Mouse (Mus musculus) lung, postnatal 25 days (tissue): ENCODE measurements around the gene Apex1.
"Not testable (repeated sequence)": the region's sequence is repeated elsewhere in the genome, so short reads cannot be mapped to it uniquely, and the experiment has no call there.

ENCODE experiments used
- DNase-seq: peaks from one replicate; pipeline ENCODE4 v3.0.0; 2022; ENCODE audit warnings: low spot score

The Apex1 gene

DNA sequence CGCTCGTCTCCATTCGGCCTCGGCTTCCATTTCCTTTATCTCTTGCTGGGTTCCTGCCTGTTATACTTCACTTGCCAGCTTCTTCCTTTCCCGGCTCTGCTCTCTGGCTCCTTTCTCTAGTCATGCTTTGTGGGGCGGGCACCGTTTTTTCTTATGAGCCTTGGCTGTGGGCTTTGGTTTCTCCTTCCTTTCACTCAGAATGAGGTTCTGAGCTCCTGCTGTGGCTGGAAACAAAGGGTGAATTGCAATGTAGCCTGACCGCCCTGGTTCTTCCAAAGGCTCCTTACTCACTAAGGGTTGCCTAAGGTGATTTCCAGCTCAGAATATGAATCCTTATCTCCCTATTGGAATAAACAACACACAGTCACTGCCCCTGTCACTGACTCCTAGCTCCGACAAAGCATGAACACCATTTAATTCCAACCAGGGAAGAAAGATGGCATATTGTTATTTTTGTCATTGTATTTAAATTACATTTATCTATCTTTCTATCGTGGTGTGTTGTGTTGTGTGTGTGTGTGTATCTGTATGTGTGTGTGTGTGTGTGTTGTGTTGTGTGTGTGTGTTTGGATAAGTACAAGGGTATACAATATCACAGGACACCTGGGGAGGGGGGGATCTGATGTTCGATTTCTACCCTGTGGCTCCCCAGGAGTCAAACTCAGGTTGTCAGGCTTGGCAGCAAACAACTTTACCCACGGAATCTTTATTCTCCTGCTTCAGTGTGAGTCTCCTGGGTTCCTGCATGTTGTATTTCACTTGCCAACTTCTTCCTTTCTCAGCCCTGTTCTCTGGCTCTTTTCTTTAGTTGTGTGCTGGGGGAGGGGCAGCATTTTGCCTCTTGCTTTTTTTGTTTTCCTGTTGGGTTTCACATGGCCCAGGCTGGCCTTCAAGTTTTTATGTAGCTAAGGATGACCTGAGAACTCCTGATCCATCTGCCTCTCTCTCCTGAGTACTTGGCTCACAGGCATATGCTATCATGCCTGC, 45.1 kb downstream of the Apex1 start:
- no peak for DNase-seq

GRCm38 (mm10) chr14:50970822-50971221, 46.1 kb downstream of the Apex1 start:
- DNase-seq = no peak

DNA sequence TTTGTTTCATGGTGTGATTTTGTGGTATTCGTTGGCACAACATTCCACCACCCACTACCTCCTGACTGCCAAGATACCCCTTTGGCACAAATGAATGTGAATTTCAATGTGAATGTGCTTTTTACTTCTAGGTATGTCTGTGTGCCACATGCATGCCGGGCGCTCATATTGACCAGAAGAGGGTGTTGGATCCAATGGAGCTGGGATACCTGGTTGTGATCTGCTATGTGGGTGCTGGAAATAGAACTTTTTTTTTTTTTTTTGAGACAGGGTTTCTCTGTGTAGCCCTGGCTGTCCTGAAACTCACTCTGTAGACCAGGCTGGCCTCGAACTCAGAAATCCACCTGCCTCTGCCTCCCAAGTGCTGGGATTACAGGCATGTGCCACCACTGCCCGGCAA, 48.3 kb downstream of the Apex1 start:
- DNase-seq = not testable (repeated sequence)

DNA sequence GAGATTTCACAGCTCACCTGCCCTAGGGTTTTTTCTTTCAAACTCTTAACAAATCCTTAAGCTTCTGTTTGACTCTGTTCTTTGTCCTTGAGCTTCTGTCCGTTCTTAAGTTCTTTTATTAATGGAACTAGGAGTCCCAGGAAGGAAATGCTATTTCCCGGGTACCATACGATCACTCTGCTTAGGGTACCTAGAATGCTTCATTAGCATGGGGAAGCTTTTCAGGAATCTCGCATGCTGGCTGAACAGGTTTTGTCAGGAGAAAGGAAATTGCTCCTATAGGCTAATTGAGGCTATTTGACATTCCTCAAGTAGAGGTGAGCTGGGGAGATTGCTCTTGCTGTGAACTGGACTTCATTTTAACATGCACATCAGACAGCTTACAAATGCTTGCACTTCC, 48.9 kb downstream of the Apex1 start:
- no peak for DNase-seq

DNA sequence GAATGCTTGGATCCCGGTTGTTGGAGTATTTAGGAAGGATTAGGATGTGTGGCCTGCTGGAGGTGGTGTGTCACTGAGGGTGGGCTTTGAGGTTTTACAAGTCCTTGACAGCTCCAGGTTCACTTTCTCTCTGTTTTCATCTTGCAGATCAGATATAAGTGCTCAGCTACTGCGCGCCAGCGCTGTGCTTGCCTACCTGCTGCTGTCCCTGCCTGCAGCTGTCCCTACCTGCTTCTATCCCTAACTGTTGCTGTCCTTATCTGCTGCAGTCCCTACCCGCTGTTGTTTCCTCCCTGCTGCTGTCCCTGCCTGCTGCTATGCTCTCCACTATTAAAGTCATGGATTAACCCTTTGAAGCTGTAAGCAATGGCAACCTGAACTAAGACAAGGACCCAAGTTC, 50.2 kb downstream of the Apex1 start:
- DNase-seq = no peak

DNA sequence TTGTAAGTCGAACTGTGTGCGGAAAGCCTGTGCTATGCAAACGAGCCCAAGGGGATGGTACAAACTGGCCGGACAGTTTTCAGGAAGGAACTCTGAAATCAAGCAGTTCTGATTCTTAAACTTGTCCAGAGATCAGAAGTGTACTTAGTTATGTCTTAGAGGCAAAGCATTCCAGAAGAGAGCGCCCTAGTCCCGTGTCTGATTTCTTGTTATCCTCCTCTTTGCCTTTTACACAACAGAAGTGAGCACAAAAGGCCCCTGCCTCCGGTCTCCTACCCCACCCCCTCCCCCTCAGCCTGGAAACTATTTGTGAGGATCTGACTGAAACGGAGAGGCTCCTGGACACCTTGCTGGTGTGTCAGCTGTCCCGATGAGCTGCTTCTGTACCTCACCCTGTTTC, 51.9 kb downstream of the Apex1 start:
- no peak for DNase-seq
